Mouse (Mus musculus) layer of hippocampus, adult 2 months (tissue): ENCODE measurements around the gene Arhgap24. TPM values are rescaled to one million over a fixed set of nuclear protein-coding genes. Genes with fewer than 3 reads are reported as not detected.
A peak's percentile ranks its signal among the peaks of the same experiment; 100 is the strongest.

Source experiments
- DNase-seq, 2 experiments: peaks; one replicate each; pipeline ENCODE4 v3.0.0; 2022; ENCODE audit warnings: low spot score in 2 of 2
- H3K27ac ChIP-seq: fragments of 200-600 bp; 2 replicates; pipeline ENCODE4 v1.8.1; 2022
- H3K4me3 ChIP-seq: fragments of 200-600 bp; 2 replicates; pipeline ENCODE4 v1.8.1; 2022; ENCODE audit warnings: mild to moderate bottlenecking
- CTCF ChIP-seq: fragments of 200-600 bp; conservative IDR thresholded peaks from 2 replicates; pipeline ENCODE4 v1.8.1; 2022; ENCODE audit warnings: antibody characterized with exemption, mild to moderate bottlenecking, moderate library complexity
- total RNA-seq, 2 experiments: library from RNA; stranded (reverse); gene quantifications; 2 replicates each; pipeline ENCODE4 v1.2.3; 2021

The Arhgap24 gene
- total RNA-seq, 2 experiments from 2014 or later = 4.8 to 5.3 TPM

DNA sequence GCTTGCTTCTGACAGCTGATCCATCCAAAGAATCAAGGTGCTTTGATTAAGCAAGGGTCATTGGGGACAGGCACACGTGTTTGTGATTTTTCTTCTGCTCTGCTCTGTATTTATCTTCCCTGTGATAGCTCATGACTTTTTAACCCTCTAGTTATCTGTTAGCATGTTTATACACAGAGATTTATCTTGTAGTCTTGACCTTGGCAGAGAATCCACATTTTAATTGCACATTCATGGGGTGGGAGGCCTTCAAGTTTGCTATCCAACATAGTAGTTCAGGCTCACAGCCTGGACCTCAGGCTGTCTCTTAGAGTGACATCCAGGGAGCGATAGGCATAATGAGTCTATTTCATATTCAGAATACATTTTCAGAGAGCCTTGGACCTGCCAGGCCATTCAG is 145.5 kb downstream of the Arhgap24 start:
- no peak overlapping the region for H3K27ac ChIP-seq
- no peak for DNase-seq
- no peak for TF ChIP-seq CTCF
- no peak overlapping the region for H3K4me3 ChIP-seq

DNA sequence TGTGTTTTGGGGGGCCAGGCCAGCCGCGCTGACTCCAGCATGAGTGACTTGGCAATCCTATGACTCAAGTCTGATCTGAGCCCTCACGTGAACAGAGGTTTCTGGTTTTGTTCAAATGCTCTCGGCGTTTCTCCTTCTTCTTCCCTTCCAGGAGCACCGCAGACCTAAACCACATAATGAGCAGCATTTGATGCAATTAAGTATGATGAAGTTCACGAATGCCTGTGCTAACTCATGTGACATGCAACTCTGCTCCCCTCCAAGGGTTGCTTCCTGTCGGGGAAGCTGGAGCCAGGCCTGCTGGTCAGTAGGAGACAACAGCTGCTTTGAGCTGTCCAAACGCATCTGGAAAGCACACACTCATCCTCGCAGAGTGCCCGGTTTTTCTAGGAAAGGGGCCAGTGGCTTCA is 148.2 kb downstream of the Arhgap24 start:
- Histone ChIP-seq H3K27ac (no peak overlapping the region), H3K4me3 (no peak overlapping the region)
- TF ChIP-seq CTCF = no peak
- no peak for DNase-seq

- no peak overlapping the region for H3K4me3 ChIP-seq
- no peak for DNase-seq
- TF ChIP-seq CTCF = no peak
- H3K27ac ChIP-seq = no peak overlapping the region
Observed at GRCm38 (mm10) chr5:102635591-102635990, 154.4 kb downstream of the Arhgap24 start.

DNA sequence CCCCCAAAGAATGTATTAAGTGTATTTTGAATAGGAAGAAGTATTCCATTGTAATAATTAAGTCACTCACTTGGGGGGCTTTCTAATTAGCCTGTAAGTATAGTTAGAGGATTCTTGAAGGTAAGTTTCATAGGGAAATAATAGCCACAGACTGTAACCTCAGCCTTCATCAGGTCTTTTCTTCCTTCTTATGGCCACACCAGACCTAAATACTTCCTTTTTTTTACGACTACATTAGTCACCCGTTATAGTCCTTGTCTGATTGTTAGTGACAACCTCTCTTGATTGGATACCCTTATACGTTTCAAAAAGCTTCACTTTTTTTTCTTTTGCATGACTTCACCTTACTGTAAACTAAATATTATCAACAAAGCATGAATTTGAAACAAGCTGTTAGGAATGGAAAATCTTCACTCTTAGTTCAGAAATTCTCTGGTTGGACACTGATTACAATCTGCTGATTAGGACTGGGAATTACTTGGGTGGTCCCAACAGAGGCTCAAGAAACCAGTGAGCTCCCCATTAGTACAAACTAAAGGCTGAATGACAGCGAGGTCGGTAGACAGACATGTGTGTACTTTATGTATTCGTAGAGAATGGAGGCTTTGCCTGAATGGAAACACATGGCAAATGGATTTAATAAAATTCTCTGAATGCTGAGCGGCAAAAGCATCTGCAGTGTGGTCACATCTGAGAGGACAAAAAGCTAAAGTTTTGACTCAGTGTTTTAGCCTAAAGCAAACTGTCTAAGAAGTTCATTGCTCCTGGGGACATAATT is 158.8 kb downstream of the Arhgap24 start:
- no peak for DNase-seq
- no peak for TF ChIP-seq CTCF

DNA sequence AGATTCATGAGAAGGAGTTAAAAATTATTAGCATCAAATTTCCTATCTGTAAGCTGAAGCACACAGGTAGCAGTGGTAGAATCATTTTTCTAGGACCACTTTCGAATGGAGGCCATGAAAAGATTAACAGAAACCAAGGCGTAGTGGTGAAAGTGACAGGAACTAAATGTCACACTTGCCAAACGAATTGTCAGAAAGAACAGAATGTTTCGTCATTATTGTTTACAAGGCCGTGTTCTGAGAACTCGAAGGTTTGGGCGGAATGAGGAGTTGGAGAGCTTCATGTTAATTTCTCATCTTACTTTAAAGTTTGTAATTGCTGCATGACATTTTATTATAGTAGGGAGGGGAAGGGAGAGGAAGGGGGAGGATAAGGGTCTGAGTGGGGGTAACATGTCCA is 162.2 kb downstream of the Arhgap24 start:
- no peak overlapping the region for H3K4me3 ChIP-seq
- no peak for TF ChIP-seq CTCF

More for the DNA sequence above, 158.8 kb downstream of the Arhgap24 start:
- no peak overlapping the region for H3K27ac ChIP-seq
- H3K4me3 ChIP-seq = no peak overlapping the region

GRCm38 (mm10) chr5:102643820-102644219 is 162.6 kb downstream of the Arhgap24 start:
- TF ChIP-seq CTCF = no peak
- no peak overlapping the region for H3K4me3 ChIP-seq

More for the DNA sequence above, 162.2 kb downstream of the Arhgap24 start:
- DNase-seq = no peak
- H3K27ac ChIP-seq = no peak overlapping the region

DNA sequence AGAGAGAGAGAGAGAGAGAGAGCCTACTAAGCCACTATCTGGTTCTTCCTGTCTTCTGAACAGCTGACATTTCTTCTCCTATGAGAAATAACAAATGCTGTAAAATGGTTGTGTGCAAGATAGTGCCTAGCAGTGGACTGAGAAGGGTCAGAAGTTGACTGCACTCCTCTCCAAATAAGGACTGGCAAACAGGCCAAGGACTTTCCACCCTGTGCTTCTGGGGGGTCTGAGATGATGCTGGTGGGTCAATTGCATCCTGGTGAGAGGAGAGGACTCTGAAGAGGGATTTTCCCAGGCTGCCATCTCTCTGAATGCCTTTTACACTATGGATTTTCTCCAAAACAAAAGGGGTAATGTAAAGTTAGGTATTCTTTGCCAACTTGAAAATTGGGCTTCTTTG is 177.9 kb downstream of the Arhgap24 start:
- Histone ChIP-seq H3K4me3 (no peak overlapping the region), H3K27ac (no peak overlapping the region)
- no peak for TF ChIP-seq CTCF
- DNase-seq = no peak

More at GRCm38 (mm10) chr5:102643820-102644219, 162.6 kb downstream of the Arhgap24 start:
- H3K27ac ChIP-seq = no peak overlapping the region
- no peak for DNase-seq

- Histone ChIP-seq H3K4me3 (no peak overlapping the region), H3K27ac (no peak overlapping the region)
- DNase-seq = no peak
- no peak for TF ChIP-seq CTCF
Observed at GRCm38 (mm10) chr5:102664988-102665726, 184.0 kb downstream of the Arhgap24 start.

DNA sequence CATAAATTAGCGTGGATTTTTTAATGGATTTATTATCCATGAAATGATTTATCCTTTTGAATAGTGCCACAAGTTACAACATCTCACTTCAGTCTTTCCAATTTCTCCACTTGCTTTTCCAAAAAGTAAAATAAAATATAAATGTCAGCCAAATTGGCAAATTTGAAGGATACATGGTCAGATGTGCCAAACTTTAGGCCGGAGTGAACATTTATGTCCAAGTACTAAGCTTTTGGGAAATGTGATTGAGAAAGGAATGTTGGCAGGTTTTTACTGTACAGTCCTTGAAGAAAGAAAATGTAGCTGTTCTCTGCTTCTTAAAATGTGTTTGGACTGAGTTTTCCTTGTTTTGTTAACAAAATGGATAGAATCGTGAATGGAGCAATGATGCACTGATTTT is 185.7 kb downstream of the Arhgap24 start:
- TF ChIP-seq CTCF = no peak
- Histone ChIP-seq H3K4me3 (no peak overlapping the region), H3K27ac (no peak overlapping the region)
- no peak for DNase-seq

DNA sequence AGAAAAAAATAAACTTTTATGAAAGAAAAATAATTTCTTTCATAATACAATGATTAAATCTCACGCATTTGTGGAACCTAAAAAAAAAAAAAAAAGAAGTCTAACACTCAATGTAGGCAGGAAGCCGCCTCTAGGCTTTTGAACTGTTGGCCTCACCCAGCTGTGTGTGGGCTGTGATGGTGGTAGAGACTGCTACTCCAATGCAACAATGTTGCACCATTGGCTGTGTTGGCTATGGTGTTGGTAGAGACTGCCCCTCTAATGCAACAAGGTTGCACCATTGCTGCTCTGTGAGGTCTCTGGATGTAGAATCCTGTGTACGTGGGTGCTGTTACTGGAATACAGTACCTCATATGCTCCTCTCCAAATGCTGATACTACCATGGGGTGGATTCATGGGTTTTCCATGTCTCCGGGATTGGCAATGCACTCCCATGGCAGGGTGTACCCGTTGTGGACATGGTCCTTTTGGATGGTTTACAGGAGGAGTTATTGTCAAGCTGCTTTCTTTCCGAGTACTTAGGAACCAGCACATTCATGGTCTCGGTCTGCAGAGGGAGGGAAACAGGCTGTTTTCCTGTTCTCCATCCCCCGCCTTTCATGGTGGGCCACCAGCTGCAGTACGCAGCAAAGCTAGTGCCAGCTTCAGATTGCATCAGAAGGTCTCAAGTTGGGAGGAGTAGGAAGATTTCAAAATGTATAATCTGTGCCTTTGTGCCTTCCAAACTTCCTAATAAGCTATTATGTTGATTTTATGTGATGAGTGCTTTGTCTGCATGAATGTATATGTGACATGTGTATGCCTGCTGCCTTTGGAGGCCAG is 186.8 kb downstream of the Arhgap24 start:
- Histone ChIP-seq H3K4me3 (no peak overlapping the region), H3K27ac (no peak overlapping the region)
- peak in 1 of 2 experiments; percentile 10 for DNase-seq
- TF ChIP-seq CTCF = no peak

- Histone ChIP-seq H3K27ac (no peak overlapping the region), H3K4me3 (no peak overlapping the region)
- no peak for DNase-seq
- no peak for TF ChIP-seq CTCF
Observed at GRCm38 (mm10) chr5:102670206-102670605, 189.0 kb downstream of the Arhgap24 start.

DNA sequence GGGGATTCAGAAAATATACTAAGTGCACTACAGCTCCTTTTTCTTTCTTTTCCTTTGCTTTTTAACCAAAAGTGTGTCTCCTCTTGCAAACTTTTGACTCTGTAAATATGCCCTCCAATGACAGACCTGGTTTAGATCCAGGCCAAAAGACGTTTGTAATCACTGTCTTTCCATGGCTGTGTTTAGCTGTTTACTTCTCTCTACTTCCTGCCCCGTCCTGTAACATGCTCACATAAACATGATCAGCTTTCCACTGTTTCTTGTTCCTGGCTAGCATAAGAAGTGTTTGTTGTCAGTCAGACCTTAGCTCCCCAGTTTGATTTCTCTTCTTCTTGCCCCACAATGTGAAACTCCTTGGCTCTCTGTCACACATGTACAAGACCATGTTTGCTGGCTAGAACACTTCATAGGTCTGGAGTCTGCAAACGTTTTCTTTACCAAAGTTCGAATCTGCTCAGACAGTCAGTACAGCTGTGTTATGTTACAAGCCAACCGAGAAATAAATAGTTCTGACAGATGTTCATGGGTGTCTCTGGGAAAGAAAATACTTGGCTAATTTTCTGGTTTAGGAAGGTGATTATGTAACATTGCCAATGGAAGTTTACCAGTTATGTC is 189.6 kb downstream of the Arhgap24 start:
- TF ChIP-seq CTCF = no peak
- Histone ChIP-seq H3K27ac (no peak overlapping the region), H3K4me3 (no peak overlapping the region)
- DNase-seq = no peak
